Mouse (Mus musculus): ENCODE data around the gene Tanc1. TPM values are rescaled to one million over a fixed set of nuclear protein-coding genes. Genes with fewer than 3 reads are reported as not detected.
A peak's percentile ranks its signal among the peaks of the same experiment; 100 is the strongest.

Tanc1 gene
- polyA plus RNA-seq, 1 experiment from 2014 or later, result 27.7 TPM

- H3K36me3 ChIP-seq (replicated peaks), result peaks cover 26% of the 10 kb centered on the region
- peaks cover 75% of the 10 kb centered on the region for H3K4me1 ChIP-seq
- H3K4me3 ChIP-seq, result peak overlapping the region; percentile 12; the same call in 1 of the 2 replicates
- H3K27ac ChIP-seq, result peak overlapping the region; percentile 77
- WGBS, result 46% methylated on average over 14 of the region's 14 CpGs
- H3K27me3 ChIP-seq (ENCODE audit: poor library complexity, severe bottlenecking), result peaks cover 4% of the 10 kb centered on the region; the same call in 1 of the 2 replicates
- DNase-seq (ENCODE audit: extremely low spot score, low spot score), result peak; percentile 65
- H3K9me3 ChIP-seq, result no peaks in the 10 kb centered on the region
Measured at GRCm38 (mm10) chr2:59828777-59829508, 217.1 kb downstream of the Tanc1 start.

- 83% methylated on average over 7 of the region's 7 CpGs for WGBS
- peaks cover 68% of the 10 kb centered on the region for H3K4me1 ChIP-seq
- DNase-seq (ENCODE audit: extremely low spot score, low spot score), result no peak
- no peak overlapping the region for H3K4me3 ChIP-seq
- no peaks in the 10 kb centered on the region for H3K9me3 ChIP-seq
- peak overlapping the region; percentile 77 for H3K27ac ChIP-seq
- peaks cover 4% of the 10 kb centered on the region; the same call in 1 of the 2 replicates for H3K27me3 ChIP-seq (ENCODE audit: poor library complexity, severe bottlenecking)
- H3K36me3 ChIP-seq (replicated peaks), result peaks cover 26% of the 10 kb centered on the region
Measured at GRCm38 (mm10) chr2:59829718-59830117, 217.9 kb downstream of the Tanc1 start.

- peaks cover 4% of the 10 kb centered on the region; the same call in 1 of the 2 replicates for H3K27me3 ChIP-seq (ENCODE audit: poor library complexity, severe bottlenecking)
- H3K27ac ChIP-seq, result peak overlapping the region; percentile 77
- WGBS, result 18% methylated on average over 9 of the region's 9 CpGs
- DNase-seq (ENCODE audit: extremely low spot score, low spot score), result peak; percentile 58
- no peaks in the 10 kb centered on the region for H3K9me3 ChIP-seq
- H3K4me3 ChIP-seq, result no peak overlapping the region
- H3K36me3 ChIP-seq (replicated peaks), result peaks cover 29% of the 10 kb centered on the region
- H3K4me1 ChIP-seq, result peaks cover 63% of the 10 kb centered on the region
Measured at GRCm38 (mm10) chr2:59830151-59830550, 218.3 kb downstream of the Tanc1 start.

- DNase-seq (ENCODE audit: extremely low spot score, low spot score), result no peak
- Histone ChIP-seq H3K4me1 (peaks cover 63% of the 10 kb centered on the region), H3K4me3 (no peak overlapping the region), H3K9me3 (no peaks in the 10 kb centered on the region), H3K36me3 (replicated peaks) (peaks cover 35% of the 10 kb centered on the region), H3K27ac (peak overlapping the region; percentile 77), H3K27me3 (ENCODE audit: poor library complexity, severe bottlenecking) (peaks cover 4% of the 10 kb centered on the region; the same call in 1 of the 2 replicates)
- WGBS, result 89% methylated on average over 5 of the region's 5 CpGs
Measured at GRCm38 (mm10) chr2:59830940-59831339, 219.1 kb downstream of the Tanc1 start.

- H3K9me3 ChIP-seq, result no peaks in the 10 kb centered on the region
- peaks cover 5% of the 10 kb centered on the region; the same call in 1 of the 2 replicates for H3K27me3 ChIP-seq (ENCODE audit: poor library complexity, severe bottlenecking)
- peaks cover 44% of the 10 kb centered on the region for H3K36me3 ChIP-seq (replicated peaks)
- DNase-seq (ENCODE audit: extremely low spot score, low spot score), result no peak
- H3K27ac ChIP-seq, result no peak overlapping the region
- H3K4me3 ChIP-seq, result no peak overlapping the region
- 89% methylated on average over 7 of the region's 7 CpGs for WGBS
- H3K4me1 ChIP-seq, result peaks cover 58% of the 10 kb centered on the region
Measured at GRCm38 (mm10) chr2:59831831-59832230, 220.0 kb downstream of the Tanc1 start.

GRCm38 (mm10) chr2:59838825-59839224 is 227.0 kb downstream of the Tanc1 start:
- DNase-seq (ENCODE audit: extremely low spot score, low spot score), result no peak
- Histone ChIP-seq H3K4me1 (peaks cover 32% of the 10 kb centered on the region), H3K9me3 (no peaks in the 10 kb centered on the region), H3K36me3 (replicated peaks) (peaks cover 89% of the 10 kb centered on the region), H3K4me3 (no peak overlapping the region), H3K27me3 (ENCODE audit: poor library complexity, severe bottlenecking) (peaks cover 40% of the 10 kb centered on the region; the same call in 1 of the 2 replicates), H3K27ac (no peak overlapping the region)
- 92% methylated on average over 8 of the region's 8 CpGs for WGBS

GRCm38 (mm10) chr2:59839755-59840154 is 227.9 kb downstream of the Tanc1 start:
- H3K27me3 ChIP-seq (ENCODE audit: poor library complexity, severe bottlenecking), result peaks cover 40% of the 10 kb centered on the region; the same call in 1 of the 2 replicates
- H3K36me3 ChIP-seq (replicated peaks), result peaks cover 85% of the 10 kb centered on the region
- no peak overlapping the region for H3K27ac ChIP-seq
- no peak overlapping the region for H3K4me3 ChIP-seq
- no peak for DNase-seq (ENCODE audit: extremely low spot score, low spot score)
- no peaks in the 10 kb centered on the region for H3K9me3 ChIP-seq
- WGBS, result 76% methylated on average over 2 of the region's 2 CpGs
- peaks cover 32% of the 10 kb centered on the region for H3K4me1 ChIP-seq

GRCm38 (mm10) chr2:59840191-59840590 is 228.3 kb downstream of the Tanc1 start:
- Histone ChIP-seq H3K4me3 (no peak overlapping the region), H3K27ac (no peak overlapping the region), H3K9me3 (no peaks in the 10 kb centered on the region), H3K36me3 (replicated peaks) (peaks cover 81% of the 10 kb centered on the region), H3K27me3 (ENCODE audit: poor library complexity, severe bottlenecking) (peaks cover 40% of the 10 kb centered on the region; the same call in 1 of the 2 replicates), H3K4me1 (peaks cover 32% of the 10 kb centered on the region)
- WGBS, result 62% methylated on average over 4 of the region's 4 CpGs
- DNase-seq (ENCODE audit: extremely low spot score, low spot score), result no peak

- WGBS, result 66% methylated on average over 11 of the region's 12 CpGs
- Histone ChIP-seq H3K4me1 (peaks cover 32% of the 10 kb centered on the region), H3K27me3 (ENCODE audit: poor library complexity, severe bottlenecking) (peaks cover 40% of the 10 kb centered on the region; the same call in 1 of the 2 replicates), H3K36me3 (replicated peaks) (peaks cover 73% of the 10 kb centered on the region), H3K4me3 (no peak overlapping the region), H3K27ac (peak overlapping the region; percentile 65), H3K9me3 (no peaks in the 10 kb centered on the region)
- no peak for DNase-seq (ENCODE audit: extremely low spot score, low spot score)
Measured at GRCm38 (mm10) chr2:59841189-59841939, 229.5 kb downstream of the Tanc1 start.

GRCm38 (mm10) chr2:59841944-59842343 is 230.1 kb downstream of the Tanc1 start:
- Histone ChIP-seq H3K9me3 (no peaks in the 10 kb centered on the region), H3K4me1 (peaks cover 32% of the 10 kb centered on the region), H3K27me3 (ENCODE audit: poor library complexity, severe bottlenecking) (peaks cover 39% of the 10 kb centered on the region; the same call in 1 of the 2 replicates), H3K4me3 (no peak overlapping the region), H3K36me3 (replicated peaks) (peaks cover 67% of the 10 kb centered on the region), H3K27ac (peak overlapping the region; percentile 65)
- DNase-seq (ENCODE audit: extremely low spot score, low spot score), result no peak
- 72% methylated on average over 11 of the region's 11 CpGs for WGBS

GRCm38 (mm10) chr2:59842556-59843008 is 230.7 kb downstream of the Tanc1 start:
- Histone ChIP-seq H3K27ac (peak overlapping the region; percentile 65; the same call in 1 of the 2 replicates), H3K4me3 (no peak overlapping the region), H3K9me3 (no peaks in the 10 kb centered on the region), H3K36me3 (replicated peaks) (peaks cover 61% of the 10 kb centered on the region), H3K27me3 (ENCODE audit: poor library complexity, severe bottlenecking) (peaks cover 32% of the 10 kb centered on the region; the same call in 1 of the 2 replicates), H3K4me1 (peaks cover 32% of the 10 kb centered on the region)
- 79% methylated on average over 6 of the region's 6 CpGs for WGBS
- no peak for DNase-seq (ENCODE audit: extremely low spot score, low spot score)

- no peak for DNase-seq (ENCODE audit: extremely low spot score, low spot score)
- peaks cover 26% of the 10 kb centered on the region; the same call in 1 of the 2 replicates for H3K27me3 ChIP-seq (ENCODE audit: poor library complexity, severe bottlenecking)
- H3K9me3 ChIP-seq, result no peaks in the 10 kb centered on the region
- no peak overlapping the region for H3K4me3 ChIP-seq
- WGBS, result 87% methylated on average over 21 of the region's 21 CpGs
- no peak overlapping the region for H3K27ac ChIP-seq
- peaks cover 55% of the 10 kb centered on the region for H3K36me3 ChIP-seq (replicated peaks)
- peaks cover 34% of the 10 kb centered on the region for H3K4me1 ChIP-seq
Measured at GRCm38 (mm10) chr2:59843156-59843555, 231.3 kb downstream of the Tanc1 start.
